Mouse (Mus musculus) kidney, postnatal 10 days (tissue): ENCODE results near the gene Ncor2.

Experiments used
- DNase-seq: peaks from one replicate; pipeline ENCODE4 v3.0.0; 2021; ENCODE audit warnings: mixed read lengths

Ncor2 gene

DNA sequence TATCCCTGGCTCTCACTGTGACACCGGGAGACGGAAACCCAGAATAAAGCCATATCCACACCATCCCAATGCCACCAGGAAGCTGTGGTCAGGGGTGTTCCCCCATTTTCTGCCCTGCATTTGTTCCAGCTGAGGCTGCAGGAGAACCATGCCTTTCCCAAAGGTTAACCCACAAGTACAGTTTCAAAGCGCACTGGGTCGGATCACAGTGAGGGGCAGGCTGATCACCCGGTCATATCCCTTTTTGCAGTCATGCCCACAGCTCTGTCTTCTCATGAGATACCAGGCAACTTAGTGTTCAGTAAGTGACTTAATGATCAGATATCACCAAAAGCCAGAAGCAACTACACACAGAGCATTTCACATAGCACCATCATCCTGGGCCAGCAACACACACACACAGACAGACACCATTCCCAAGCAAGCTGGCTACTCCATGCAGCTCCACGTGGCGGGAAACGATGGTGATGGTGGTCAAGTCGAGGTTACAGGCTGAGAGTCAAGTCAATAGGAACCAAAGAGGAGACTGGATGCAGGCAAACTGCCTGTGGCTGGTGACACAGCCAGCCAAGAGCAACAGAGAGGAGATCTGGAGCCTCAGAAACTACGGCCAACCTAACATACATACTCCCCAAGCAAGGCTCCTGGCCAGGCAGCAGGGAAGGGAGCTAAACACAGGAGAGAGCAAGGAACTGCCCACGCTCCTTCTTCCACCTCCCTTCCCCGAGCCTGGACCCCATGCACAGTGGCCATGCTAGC lies 35.7 kb downstream of the Ncor2 start:
- DNase-seq = no peak

DNA sequence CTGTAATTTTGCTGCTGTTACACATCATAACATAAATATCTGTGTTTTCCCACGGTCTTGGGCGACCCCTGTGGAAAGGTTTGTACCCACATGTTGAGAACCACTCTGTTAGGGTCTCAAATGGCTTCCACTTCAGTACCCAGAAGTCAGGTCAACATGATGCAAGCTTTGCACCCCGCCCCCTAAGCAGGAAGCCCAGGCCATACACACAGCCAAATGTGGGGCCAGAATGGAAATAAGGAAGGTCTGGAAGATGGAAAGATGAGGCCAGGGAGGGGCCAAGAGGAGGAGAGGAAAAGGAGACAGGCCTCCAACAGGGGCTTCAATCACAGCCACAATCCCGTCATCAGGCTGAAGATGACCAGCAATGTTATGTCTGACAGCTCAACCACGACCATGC lies 37.1 kb downstream of the Ncor2 start:
- peak; percentile 48 for DNase-seq

DNA sequence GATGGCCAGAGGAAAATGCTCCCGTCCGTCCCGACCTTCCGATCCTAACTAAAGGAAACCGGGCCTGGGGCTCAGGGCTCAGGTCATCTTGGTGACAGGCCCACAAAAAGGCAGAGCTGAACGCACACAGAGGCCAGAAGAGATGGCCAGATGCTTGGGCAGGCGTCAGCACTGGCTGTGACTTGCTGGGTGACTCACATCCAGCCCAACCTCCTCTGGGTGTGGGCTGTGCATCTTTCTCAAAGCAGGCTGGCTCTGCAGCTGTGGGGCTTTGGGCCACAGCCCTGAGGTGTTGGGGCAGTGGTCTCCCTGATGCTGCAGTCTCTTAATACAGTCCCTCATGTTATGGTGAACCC lies 37.5 kb downstream of the Ncor2 start:
- no peak for DNase-seq

DNA sequence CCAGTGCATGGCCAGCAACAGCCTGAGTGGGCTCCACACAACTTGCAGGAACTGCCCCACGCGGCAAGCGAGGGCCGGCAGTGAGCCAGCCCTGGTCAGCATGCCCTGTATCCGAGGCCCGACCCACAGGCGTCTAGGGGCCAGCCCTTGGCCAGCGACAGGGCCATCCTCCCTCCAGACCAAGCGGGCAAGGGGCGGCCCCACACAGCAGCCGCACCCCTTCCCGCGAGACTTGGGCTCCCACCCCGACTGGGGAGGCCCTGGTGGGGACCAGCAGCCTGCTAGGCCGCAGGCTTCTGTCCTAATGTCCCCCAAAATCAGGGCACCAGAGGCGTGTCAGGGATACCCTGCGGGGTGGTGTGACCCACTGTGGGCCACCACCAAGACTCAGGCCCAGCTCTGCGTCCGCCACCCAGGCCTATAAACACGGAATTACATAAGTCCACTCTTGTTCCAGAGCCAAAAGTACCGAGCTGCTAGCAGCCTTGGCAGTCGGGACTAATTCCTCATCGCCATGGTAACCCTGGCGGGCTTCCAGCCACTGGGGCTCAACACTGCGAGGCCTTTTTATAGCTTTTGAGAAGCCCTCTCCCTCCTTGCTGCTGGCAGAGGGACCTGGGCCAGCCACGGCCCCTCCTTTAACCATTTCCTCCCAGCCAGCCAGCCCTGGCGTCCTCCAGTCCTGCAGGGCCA lies 38.0 kb downstream of the Ncor2 start:
- DNase-seq = peak; percentile 100

DNA sequence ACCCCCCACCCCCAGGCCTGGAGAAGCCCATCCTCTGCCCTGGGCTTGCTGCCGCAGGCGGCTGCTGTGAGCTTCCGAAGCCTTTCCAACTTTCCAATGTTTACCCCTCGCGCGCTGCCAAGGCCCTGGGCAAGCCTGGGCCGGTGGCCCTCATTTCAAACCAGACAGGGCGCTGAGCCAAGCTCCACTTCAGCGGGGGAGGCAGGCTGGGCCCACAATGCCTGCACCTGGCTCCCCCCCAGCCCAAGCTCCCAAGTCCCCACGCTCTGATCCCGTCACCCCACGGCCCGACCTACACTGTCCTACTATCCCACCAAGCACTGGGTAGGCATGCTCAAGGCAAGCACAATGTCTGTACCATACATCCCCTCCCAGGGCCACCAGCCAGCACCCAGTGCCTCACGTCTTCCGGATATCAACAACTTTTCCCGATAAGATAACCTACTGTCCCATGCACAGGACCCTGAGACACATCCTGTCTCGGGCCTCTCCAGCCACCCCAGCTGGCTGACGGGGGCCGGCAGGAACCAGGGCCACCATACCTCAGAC lies 38.8 kb downstream of the Ncor2 start:
- DNase-seq = peak; percentile 84

DNA sequence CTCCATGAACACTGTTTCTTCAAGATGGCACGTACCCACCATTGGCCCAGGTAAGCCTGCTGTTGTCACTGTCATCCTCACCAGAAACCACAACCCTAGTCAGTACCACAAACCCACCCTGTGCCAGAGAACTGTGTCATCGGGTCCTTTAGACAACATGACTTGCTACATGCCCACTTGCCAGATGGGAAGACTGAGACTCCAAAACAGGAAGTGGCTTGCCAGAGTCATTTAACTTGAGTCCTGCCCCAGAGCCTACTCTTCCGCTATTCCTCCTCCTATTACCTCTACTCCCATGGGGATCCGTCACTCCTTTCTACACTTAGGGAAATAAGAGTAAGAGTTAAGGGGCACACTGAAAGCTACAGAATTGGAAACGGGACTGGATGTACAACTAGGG lies 39.4 kb downstream of the Ncor2 start:
- no peak for DNase-seq

DNA sequence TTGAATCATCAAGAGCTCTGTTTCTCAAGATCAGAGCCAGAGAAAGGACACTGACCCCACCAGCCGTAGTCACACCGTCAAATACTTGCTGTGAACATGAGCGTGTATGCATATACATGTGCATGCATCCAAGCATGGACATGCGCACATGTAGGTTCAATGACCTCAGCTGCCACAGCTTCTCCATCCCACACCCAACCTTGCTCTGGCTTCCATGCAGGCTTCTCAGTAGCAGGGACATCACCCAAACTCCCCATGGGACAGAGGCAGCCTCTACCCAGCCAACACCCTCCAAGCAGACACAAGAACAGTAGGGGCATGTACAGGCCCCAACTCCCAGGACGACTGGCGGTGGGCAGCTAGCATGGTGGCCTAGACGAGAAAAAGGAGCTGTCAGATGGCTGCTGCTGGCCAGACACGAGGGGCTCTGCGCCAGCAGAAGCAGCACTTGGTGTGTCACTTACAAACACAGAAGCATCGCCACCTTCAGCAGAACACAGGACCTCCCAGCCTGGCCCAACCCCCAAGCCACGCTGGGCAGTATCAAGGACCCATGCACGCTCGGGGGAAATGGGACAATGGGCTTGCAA lies 40.1 kb downstream of the Ncor2 start:
- DNase-seq = no peak

DNA sequence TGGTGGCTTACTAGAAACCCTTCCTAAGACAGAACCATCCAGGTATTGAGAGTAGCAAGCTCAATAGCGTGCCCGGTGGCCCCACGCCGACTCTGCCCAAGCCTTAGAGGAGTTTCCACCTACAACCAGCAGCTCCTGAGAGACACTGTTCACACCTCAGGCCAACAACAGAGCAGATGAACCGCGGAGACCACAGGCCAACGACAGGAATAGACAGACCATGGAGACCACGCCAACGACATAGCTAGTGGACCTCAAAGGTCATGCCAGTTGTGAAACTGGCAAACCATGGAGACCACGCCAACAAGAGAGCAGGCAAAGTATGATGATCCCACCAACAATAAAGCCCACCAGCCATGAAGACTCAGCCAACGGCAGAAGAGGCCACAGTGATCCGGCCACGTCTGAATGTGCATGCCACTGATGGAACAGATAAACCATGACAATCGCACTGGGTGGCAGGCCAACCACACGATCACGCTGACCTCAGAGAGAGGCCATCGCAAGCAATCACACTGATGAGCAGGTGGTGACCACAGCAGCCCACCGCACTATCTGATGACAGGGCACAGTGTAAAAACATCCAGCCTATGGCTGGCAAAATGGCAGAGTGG lies 41.2 kb downstream of the Ncor2 start:
- no peak for DNase-seq

DNA sequence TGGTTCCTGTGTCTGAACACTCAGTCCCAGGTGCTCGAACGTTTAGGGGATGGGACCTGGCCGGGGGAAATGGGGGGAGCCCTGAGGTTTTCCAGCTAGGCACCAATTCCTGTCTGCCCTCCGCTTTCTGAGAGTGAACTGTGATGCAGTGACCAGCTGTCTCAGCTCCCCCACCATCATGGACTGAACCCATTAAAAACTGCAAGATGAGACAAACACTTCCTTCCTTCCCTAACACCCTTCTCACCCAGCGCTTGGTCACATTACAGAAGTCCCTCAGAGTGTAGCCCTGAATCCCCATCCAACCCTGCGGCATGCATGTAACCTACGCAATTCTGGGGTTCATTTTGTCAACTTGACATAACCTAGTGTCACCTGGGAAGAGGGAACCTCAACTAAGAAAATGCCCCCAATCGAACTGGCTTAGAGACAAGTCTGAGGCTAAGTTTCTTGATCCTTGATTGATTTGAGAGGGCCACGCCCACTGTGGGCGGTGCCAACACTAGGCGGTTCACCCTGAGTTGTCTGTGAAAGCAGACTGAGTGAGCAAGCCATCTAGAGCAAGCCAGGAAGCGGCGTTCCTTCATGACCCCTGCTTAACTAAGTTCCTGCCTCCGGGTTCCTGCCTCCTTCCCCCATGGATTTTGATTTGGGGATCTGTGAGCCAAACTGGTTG lies 41.9 kb downstream of the Ncor2 start:
- no peak for DNase-seq

DNA sequence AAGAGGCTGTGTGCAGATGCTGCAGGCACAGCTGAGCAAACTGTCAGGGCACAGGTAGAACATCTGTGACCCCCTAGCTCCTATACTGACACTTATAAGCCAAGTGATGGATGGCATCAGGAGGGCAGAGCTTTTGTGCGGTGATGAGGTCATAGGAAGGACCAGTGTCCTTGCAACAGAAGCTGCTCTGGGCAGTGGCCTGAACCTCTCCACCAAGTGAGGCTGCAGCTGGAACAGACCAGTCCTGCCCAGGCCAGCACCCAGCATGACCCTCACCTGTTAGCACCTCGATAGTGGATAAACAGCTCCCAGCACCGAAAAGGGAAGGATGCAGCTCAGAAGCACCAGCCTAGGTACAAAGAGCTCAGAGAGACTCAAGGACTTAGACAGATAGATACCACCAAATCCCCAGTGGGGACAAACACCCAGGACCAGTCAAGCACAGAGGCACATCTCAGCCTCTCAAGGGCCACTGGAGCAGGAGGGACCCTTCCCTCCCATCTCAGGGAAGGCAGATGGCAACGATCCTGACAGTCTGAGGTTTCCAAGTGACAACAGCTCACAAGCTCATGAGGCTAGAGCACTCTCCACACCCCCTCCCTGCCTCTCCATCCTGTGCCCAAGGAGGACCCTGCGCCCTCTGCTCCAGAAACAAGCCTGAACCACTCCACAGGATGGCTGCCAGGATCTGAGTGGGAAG lies 42.6 kb downstream of the Ncor2 start:
- DNase-seq = no peak

DNA sequence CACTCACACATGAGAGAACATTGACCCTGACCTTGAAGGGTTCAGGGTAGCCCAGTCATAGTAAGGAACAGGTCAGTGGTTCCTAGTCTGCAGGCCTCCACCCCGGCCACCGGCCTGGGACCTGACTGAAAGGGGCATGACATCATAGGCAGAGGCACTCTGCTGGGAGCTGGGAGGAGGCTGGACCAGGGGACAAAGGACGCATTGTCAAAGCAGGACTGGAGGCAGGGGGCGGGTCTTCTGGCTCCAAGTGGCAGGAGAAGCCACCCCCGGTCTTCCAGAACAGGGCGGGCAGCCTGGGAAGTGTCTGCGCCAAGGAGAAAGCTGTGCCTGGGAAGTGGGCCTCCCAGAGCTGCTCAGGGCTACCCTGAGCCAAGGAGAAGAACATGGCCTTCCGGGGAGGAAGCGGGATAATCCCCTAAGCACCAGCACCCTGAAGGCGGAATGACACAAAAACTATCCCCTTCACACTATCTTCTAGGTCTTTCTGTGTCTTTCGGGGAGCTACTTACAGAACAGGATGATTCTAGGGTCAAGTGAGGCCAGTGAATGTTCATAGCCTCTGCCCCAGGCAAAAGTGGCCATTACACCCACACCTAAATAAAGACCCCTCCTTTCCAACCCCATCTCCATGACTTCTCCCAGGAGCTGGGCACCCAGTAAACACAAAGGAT lies 44.1 kb downstream of the Ncor2 start:
- peak; percentile 78 for DNase-seq

DNA sequence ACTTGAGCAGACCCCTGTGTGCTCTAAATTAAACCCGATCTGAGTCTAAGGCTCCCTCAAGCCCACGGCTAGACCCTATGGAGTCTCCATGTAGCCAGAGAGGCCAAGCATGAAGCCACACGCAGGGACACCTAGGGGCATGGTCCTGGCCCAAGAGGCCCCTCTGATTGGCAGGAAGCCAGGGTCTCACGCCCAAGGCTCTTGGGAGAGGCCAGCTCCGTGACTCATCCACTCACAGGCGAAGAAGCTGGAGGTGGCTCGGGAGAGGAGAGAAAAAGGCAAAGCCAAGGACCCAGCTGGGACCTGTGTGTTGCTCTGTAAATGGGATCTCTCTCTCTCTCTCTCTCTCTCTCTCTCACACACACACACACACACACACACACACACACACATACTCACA lies 44.6 kb downstream of the Ncor2 start:
- peak; percentile 62 for DNase-seq

DNA sequence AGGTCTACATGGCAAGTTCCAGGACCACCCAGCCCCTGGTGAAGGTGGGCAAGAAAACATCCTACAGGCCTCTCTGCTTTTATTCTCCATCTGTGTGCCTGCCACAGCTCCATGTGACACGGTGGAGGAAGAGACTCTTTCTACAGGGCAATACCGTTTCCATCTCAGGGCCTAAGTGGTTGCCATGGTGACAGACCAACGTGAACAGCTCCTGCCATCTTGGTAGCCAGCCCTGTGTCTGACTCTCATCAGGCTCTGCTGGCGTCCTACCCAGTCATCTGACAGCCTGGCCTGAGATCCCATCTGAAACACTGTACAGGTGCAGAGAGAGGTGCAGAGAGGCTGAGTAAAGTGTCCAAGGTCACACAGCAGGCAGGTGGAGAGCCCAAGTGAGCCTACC lies 45.4 kb downstream of the Ncor2 start:
- no peak for DNase-seq

DNA sequence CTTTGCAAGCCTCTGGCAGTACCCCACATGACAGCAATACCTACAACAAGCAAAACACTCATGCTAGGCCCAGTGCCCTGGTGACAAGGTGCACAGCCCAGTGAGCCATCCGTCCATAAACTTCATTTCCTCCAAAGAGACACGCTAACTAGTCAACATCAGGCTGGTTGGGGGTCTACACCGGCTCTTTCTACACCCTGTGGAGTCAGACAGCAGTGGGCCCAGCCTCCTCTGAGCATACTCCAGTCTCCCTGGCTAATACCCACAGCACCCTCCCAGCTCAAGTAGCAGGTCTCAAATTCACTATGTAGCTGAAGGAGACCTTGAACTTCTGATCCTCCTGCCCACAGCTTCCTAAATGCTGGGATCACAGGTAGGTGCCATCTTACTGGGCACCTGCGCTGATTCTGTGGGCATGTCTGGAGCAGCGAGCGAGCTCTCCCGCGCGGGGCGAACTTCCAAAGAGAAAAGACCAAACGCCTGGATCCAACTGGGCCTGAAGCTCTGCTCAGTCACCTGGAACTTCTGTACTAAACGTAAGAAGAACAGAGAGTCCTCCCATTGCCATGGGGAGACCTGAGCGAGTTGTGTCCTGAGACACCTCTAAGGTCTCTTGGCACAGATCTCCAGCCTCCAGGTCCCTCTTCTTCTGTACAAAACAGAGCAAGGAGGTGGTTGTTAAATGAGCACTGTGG lies 46.3 kb downstream of the Ncor2 start:
- DNase-seq = no peak

DNA sequence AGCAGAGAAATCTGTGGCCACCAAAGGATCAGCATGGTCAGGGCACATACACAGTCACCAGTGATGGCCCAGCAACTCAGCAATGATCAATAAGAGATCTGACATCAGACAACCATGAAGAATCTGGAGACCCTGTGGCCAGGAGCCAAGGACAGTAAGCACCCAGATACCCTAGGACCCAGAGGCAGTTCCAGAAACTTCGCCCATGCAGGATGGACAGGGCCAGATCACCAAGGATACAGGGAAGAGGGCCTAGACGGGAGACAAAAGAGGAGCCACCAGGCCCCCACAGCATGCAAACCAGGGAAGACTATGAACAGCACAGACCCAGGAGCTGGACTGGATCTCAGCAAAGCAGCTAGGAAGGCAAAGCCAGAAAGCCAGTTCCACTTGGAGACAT lies 47.0 kb downstream of the Ncor2 start:
- no peak for DNase-seq

DNA sequence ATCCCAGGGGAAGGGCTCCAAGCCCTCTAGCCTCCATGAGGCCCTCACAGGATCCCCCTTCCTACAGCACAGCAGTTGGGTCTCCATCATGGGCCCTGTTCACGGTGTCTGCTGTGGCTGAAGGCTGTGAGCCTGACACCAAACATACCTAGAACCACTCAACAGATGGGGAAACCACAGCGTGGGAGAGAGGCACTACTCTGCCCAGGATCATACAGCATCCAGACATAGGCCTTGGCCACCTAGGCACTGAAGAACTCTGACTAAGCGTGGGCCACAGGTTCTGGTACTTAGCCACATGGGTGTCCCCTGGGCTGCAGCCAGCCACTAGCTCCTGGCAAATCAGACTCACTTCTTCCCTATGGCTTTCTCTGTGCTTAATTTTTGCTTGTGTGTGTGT lies 48.6 kb downstream of the Ncor2 start:
- no peak for DNase-seq

DNA sequence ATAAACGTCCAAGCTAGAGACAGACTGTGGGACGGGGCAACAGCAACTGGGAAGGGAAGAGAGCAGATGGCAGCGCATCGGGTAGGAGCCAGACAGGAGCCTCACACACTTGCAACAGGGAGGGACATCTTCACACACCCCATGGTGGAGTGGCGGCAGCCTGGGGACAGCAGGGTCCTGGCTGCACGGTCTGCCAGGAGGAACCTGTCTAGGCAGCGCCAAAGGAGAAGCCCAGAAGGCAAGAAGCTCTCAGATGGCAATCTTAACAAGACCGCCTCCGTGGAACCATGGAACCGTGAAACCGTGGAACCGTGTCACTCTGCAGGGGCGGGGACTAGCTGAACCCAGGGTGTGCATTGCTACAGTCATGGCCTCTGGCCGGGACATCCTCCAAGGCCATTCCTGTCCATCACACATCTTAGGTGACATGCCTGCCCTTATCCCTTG lies 50.1 kb downstream of the Ncor2 start:
- no peak for DNase-seq

DNA sequence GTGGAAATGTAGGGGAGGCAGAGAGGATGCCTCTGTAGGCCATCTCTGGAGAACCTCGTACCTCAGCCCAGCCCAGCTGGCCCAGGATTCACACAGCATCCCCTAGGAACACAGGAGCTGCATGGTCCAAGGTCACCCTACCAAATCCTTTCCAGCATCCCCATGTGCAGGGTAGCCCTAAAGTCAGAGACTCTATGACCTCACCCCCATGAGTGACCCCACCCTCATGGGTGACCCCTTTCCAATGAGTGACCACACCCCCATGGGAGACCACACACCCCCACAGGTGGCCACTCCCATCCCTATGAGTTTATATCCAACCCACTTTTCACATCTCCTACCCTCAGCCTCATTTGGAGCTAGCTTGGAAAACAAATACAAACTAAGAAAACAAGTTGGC lies 51.1 kb downstream of the Ncor2 start:
- no peak for DNase-seq

DNA sequence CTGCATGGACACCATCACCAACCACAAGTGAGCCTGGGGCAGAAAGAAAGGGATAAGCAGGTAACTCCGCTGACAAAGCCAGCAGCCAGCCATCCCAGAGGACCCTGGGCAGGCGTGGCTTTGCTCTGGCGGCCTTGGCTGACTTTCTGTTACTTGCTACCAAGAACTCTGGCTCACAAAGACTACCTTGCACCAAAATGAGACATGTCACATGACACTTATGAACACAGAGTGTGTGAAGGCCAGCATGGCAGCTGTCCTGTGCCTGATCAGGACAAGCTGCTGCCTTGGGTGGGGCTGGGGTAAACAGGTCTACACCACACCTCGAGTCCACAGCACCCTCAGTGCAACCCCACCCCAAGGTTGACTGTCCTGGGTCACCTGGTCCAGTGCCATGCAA lies 51.6 kb downstream of the Ncor2 start:
- no peak for DNase-seq

DNA sequence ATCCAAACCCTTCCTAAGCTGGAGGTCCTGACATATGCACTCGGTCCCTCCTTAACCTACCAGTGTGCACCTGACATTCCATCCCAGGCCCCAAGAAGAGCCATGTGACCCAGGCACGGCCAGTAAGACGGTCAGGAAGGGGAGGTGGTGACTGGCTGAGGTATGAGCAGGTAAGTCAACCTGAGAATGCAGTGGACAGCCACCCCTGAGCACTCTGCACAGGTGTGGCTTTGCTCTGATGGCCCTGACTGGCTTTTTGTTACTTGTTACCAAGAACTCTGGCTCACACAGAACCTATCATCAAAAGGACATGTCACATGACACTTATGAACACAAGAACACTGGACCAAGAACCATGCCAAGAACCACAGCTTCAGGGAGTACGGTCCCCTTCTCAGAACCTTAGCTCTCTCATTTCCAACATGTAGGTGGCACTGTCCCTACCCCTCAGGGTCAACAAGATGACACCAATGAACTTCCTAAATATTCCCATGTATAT lies 53.0 kb downstream of the Ncor2 start:
- DNase-seq = no peak

DNA sequence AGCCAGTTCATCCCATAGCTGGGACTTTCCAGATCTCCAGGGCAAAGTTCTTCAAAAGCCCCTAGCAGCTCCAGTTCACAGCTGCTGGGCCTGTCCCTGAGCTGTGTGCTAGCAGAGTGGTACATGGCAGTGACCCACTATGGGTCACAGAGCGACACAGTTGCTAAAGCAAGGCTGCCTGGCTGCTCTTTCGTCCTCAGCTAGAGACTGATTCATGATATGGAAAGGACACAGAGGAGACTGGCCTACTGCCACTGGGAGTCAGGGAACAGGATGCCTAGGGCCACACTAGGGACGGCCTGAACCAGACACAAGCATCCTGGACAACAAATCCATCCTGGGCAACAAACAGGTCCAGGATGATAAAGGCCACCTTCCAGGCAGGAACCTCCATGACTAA lies 53.8 kb downstream of the Ncor2 start:
- DNase-seq = no peak
